Mouse (Mus musculus) adrenal gland, adult 18-20 months (tissue): ENCODE measurements around the gene Ces2f. TPM values are rescaled to one million over a fixed set of nuclear protein-coding genes. Genes with fewer than 3 reads are reported as not detected.
A peak's percentile ranks its signal among the peaks of the same experiment; 100 is the strongest.
"Not testable (repeated sequence)": the region's sequence is repeated elsewhere in the genome, so short reads cannot be mapped to it uniquely, and the experiment has no call there.

Experiments used
- DNase-seq, 2 experiments: peaks; one replicate each; pipeline ENCODE4 v3.0.0; 2021 to 2022; ENCODE audit warnings: low spot score in 2 of 2
- long read RNA-seq, 2 experiments: library from polyadenylated mRNA; stranded (forward); transcript quantifications; one replicate each; pipeline ENCODE4 v2.0.0; 2021
- total RNA-seq, 2 experiments: library from RNA; stranded (reverse); gene quantifications; 1 replicate in 1 of 2; 2 replicates in 1 of 2; pipeline ENCODE4 v1.2.3; 2021

Gene Ces2f
- total RNA-seq = not detected
- long read RNA-seq, experiment 1 = 0 reads
- long read RNA-seq, experiment 2 = 0 reads

GRCm38 (mm10) chr8:104947056-104947455, at the start of gene Ces2f:
TSS of gene Ces2f (plus strand) at chr8:104947356.
- DNase-seq = no peak

GRCm38 (mm10) chr8:104901746-104902145, 45.4 kb upstream of the Ces2f start:
- DNase-seq = no peak

- DNase-seq = no peak
Observed at GRCm38 (mm10) chr8:104907111-104907510, 40.0 kb upstream of the Ces2f start.

- DNase-seq = peak in 1 of 2 experiments; percentile 28
Observed at GRCm38 (mm10) chr8:104909021-104909420, 38.1 kb upstream of the Ces2f start.

GRCm38 (mm10) chr8:104909651-104910050, 37.5 kb upstream of the Ces2f start:
- DNase-seq = not testable (repeated sequence)

- DNase-seq = no peak
Observed at GRCm38 (mm10) chr8:104925972-104926596, 21.1 kb upstream of the Ces2f start, which contains the start of gene Ces2e. TSS of gene Ces2e (plus strand) at chr8:104926260.

- no peak for DNase-seq
Observed at GRCm38 (mm10) chr8:104927301-104927700, 19.9 kb upstream of the Ces2f start.

- no peak for DNase-seq
Observed at GRCm38 (mm10) chr8:104944665-104945064, 2.5 kb upstream of the Ces2f start.

GRCm38 (mm10) chr8:104949031-104949430, 1.9 kb downstream of the Ces2f start:
- no peak for DNase-seq

GRCm38 (mm10) chr8:104961537-104961961, 14.4 kb downstream of the Ces2f start, which contains the start of gene Ces2g:
TSS of gene Ces2g (plus strand) at chr8:104961718.
- no peak for DNase-seq

GRCm38 (mm10) chr8:104962229-104962901, 15.2 kb downstream of the Ces2f start:
- no peak for DNase-seq

- DNase-seq = no peak
Observed at GRCm38 (mm10) chr8:104963375-104963894, 16.3 kb downstream of the Ces2f start.

- DNase-seq = no peak
Observed at GRCm38 (mm10) chr8:104984126-104984525, 37.0 kb downstream of the Ces2f start.

- DNase-seq = no peak
Observed at GRCm38 (mm10) chr8:104984942-104985341, 37.8 kb downstream of the Ces2f start.

- DNase-seq = no peak
Observed at GRCm38 (mm10) chr8:104998191-104998590, 51.0 kb downstream of the Ces2f start.

- DNase-seq = no peak
Observed at GRCm38 (mm10) chr8:104999183-104999582, 52.0 kb downstream of the Ces2f start.

GRCm38 (mm10) chr8:105000586-105000985, 53.4 kb downstream of the Ces2f start, which contains the start of gene Ces2h:
TSS of gene Ces2h (plus strand) at chr8:105000853.
- no peak for DNase-seq

Other genes starting within 250 kb of the Ces2f start
- gene Ces2a, start 213.4 kb upstream of the Ces2f start, total RNA-seq = not detected
- under 1 TPM; 0.19 to 0.36 TPM for gene Ces2b, start 115.8 kb upstream of the Ces2f start, total RNA-seq
- gene Ces2c, start 100.3 kb upstream of the Ces2f start, total RNA-seq = not detected
- gene Ces2e, start 21.1 kb upstream of the Ces2f start, total RNA-seq = 1 to 10 TPM; 3.1 to 3.2 TPM
- gene Ces2g, start 14.4 kb downstream of the Ces2f start, total RNA-seq = 1 to 10 TPM; 2.0 to 4.2 TPM
- not detected for gene Ces2h, start 53.5 kb downstream of the Ces2f start, total RNA-seq
- under 1 TPM in 1 of 2 experiments, not detected in 1; 0.27 TPM for gene Ces3a, start 101.2 kb downstream of the Ces2f start, total RNA-seq
- gene Ces3b, start 136.4 kb downstream of the Ces2f start, total RNA-seq = not detected
- gene Ces4a, start 184.4 kb downstream of the Ces2f start, total RNA-seq = not detected
- gene Cbfb, start 223.3 kb downstream of the Ces2f start, total RNA-seq = 100 to 1,000 TPM in 1 of 2 experiments, 10 to 100 TPM in 1; 89.7 to 105 TPM